Mouse (Mus musculus) inflammation-experienced regulatory T-cells, adult 16 weeks (primary cell): ENCODE data around the gene Iltifb. TPM values are rescaled to one million over a fixed set of nuclear protein-coding genes. Genes with fewer than 3 reads are reported as not detected.

Experiments
- polyA plus RNA-seq: library from polyadenylated mRNA; unstranded; fragments of 100-300 nt; shearing (Covaris generic); gene quantifications from one replicate; pipeline ENCODE4 v1.2.1, GENCODE M21; 2017

The Iltifb gene
- polyA plus RNA-seq = not detected

DNA sequence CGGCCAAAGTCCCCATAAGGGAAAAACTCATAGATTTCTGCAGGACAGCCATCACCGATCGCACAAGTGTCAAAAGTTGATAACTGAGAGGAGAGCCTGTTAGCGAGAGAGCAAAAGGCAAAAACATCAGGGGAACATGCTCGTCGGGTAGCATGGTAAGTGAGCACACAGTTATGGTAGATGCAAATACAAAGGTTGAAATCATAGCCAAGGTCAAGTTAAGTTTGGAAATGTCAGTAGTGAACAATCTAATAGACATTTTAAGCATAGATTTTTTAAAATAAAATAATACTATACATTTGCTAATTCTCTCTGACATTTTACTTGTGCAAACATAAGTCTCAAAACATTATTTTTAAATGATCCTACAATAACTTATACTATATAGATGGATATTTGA, at the start of gene Iltifb:
TSS of gene Iltifb (minus strand) at position 101 of the 400 bp plus-strand sequence.

DNA sequence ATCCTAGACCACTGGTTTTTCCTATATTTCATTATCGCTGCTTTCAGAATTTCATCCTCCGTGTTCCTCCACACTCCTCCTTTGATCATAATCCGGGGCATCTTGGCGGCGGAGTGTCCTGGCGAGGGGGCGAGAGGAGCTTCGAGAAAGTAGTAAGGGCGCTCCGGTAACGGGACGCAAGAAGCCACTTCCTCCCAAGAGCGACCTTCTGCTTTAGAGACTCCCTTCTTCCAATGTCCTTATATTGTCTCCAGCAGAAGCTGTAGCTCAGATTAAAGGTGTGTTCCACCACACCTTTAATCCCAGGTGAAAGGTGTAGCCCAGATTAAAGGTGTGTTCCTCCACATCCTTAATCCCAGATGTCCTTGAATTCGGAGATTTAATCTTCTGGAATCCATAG, 48.3 kb upstream of the Iltifb start, which contains the start of gene Gm9046:
TSS of gene Gm9046 (minus strand) at position 101 of the 400 bp plus-strand sequence.

DNA sequence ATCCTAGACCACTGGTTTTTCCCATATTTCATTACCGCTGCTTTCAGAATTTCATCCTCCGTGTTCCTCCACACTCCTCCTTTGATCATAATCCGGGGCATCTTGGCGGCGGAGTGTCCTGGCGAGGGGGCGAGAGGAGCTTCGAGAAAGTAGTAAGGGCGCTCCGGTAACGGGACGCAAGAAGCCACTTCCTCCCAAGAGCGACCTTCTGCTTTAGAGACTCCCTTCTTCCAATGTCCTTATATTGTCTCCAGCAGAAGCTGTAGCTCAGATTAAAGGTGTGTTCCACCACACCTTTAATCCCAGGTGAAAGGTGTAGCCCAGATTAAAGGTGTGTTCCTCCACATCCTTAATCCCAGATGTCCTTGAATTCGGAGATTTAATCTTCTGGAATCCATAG, 42.9 kb upstream of the Iltifb start, which contains the start of gene Gm9045:
TSS of gene Gm9045 (minus strand) at position 101 of the 400 bp plus-strand sequence.

DNA sequence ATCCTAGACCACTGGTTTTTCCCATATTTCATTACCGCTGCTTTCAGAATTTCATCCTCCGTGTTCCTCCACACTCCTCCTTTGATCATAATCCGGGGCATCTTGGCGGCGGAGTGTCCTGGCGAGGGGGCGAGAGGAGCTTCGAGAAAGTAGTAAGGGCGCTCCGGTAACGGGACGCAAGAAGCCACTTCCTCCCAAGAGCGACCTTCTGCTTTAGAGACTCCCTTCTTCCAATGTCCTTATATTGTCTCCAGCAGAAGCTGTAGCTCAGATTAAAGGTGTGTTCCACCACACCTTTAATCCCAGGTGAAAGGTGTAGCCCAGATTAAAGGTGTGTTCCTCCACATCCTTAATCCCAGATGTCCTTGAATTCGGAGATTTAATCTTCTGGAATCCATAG, 37.5 kb upstream of the Iltifb start, which contains the start of gene Gm9044:
TSS of gene Gm9044 (minus strand) at position 101 of the 400 bp plus-strand sequence.

DNA sequence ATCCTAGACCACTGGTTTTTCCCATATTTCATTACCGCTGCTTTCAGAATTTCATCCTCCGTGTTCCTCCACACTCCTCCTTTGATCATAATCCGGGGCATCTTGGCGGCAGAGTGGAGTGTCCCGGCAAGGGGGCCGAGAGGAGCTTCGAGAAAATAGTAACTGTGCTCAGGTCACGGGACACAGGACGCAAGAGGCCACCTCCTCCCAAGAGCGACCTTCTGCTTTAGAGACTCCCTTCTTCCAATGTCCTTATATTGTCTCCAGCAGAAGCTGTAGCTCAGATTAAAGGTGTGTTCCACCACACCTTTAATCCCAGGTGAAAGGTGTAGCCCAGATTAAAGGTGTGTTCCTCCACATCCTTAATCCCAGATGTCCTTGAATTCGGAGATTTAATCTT, 32.0 kb upstream of the Iltifb start, which contains the start of gene Gm9040:
TSS of gene Gm9040 (minus strand) at position 101 of the 400 bp plus-strand sequence.

DNA sequence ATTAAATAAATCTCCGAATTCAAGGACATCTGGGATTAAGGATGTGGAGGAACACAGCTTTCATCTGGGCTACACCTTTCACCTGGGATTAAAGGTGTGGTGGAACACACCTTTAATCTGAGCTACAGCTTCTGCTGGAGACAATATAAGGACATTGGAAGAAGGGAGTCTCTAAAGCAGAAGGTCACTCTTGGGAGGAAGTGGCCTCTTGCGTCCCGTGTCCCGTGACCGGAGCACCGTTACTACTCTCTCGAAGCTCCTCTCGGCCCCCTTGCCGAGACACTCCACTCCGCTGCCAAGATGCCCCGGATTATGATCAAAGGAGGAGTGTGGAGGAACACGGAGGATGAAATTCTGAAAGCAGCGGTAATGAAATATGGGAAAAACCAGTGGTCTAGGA, 36.5 kb downstream of the Iltifb start, which contains the start of gene Gm32802:
TSS of gene Gm32802 (plus strand) at position 301 of the 400 bp plus-strand sequence.

DNA sequence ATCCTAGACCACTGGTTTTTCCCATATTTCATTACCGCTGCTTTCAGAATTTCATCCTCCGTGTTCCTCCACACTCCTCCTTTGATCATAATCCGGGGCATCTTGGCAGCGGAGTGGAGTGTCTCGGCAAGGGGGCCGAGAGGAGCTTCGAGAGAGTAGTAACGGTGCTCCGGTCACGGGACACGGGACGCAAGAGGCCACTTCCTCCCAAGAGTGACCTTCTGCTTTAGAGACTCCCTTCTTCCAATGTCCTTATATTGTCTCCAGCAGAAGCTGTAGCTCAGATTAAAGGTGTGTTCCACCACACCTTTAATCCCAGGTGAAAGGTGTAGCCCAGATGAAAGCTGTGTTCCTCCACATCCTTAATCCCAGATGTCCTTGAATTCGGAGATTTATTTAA, 54.2 kb downstream of the Iltifb start, which contains the start of gene Gm32717:
TSS of gene Gm32717 (minus strand) at position 101 of the 400 bp plus-strand sequence.

Other genes starting within 250 kb of the Iltifb start
- 14.4 TPM for gene Mdm1, start 153.2 kb downstream of the Iltifb start, polyA plus RNA-seq
- not detected for gene Il22, start 90.1 kb downstream of the Iltifb start, polyA plus RNA-seq
- gene Gm32717, start 54.3 kb downstream of the Iltifb start, polyA plus RNA-seq = not detected
- not detected for gene Gm32802, start 36.4 kb downstream of the Iltifb start, polyA plus RNA-seq
- gene Gm9040, start 31.9 kb upstream of the Iltifb start, polyA plus RNA-seq = not detected
- not detected for gene Gm9044, start 37.4 kb upstream of the Iltifb start, polyA plus RNA-seq
- not detected for gene Gm9045, start 42.8 kb upstream of the Iltifb start, polyA plus RNA-seq
- gene Gm9046, start 48.2 kb upstream of the Iltifb start, polyA plus RNA-seq = not detected
- not detected for gene Gm9048, start 53.6 kb upstream of the Iltifb start, polyA plus RNA-seq
- gene Gm9049, start 59.1 kb upstream of the Iltifb start, polyA plus RNA-seq = not detected
- 8.7 TPM for gene Ifng, start 146.0 kb upstream of the Iltifb start, polyA plus RNA-seq